Mouse (Mus musculus): ENCODE measurements around the gene Lep.

DNA sequence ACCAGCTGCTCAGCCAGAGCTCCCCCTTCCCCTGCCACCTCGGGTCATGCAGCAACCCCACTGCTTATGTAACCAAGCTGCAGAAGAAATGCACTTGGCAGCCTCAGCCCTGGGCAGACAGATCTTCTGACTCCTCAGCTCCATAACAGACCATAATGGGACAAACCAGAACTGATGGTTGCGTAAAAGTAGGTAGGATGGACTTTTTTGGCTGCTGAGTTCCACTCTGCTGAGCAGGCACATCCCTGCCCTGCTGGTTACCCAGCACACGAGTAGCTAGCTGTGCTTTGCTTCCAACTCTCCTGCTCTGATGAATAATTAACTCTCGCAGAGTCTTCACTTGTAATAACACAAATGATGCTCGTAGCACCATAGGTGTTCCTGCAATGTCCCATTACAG is 10.1 kb upstream of the Lep start:
- no peak for TF ChIP-seq POLR2A (IDR thresholded peaks at IDR 0.05; ENCODE audit: borderline replicate concordance, insufficient read depth, low read length)
- TF ChIP-seq CTCF (IDR thresholded peaks at IDR 0.05; ENCODE audit: borderline replicate concordance, insufficient read depth, low read depth, low read length), result no peak

All from cerebellum, adult 2 months (tissue).